Mouse (Mus musculus) ES-E14 (cell line): ENCODE results near the gene Ptprj.

Source experiments
- CHD2 ChIP-seq: IDR thresholded peaks from 2 replicates; pipeline ENCODE4 v1.6.1; 2014; ENCODE audit warnings: mild to moderate bottlenecking, low read depth, low read length, inconsistent platforms
- HCFC1 ChIP-seq: IDR thresholded peaks from 2 replicates; pipeline ENCODE4 v1.6.1; 2012; ENCODE audit warnings: low read length, inconsistent platforms, borderline replicate concordance; ENCODE audit not compliant: insufficient read depth
- MAFK ChIP-seq: IDR thresholded peaks from 2 replicates; pipeline ENCODE4 v1.6.1; 2014; ENCODE audit warnings: mild to moderate bottlenecking, low read depth, low read length, inconsistent platforms; ENCODE audit not compliant: insufficient read depth
- ZC3H11A ChIP-seq: IDR thresholded peaks from 2 replicates; pipeline ENCODE4 v1.6.1; 2012; ENCODE audit warnings: low read depth, mild to moderate bottlenecking, inconsistent platforms, low read length, borderline replicate concordance
- ZNF384 ChIP-seq: IDR thresholded peaks from 2 replicates; pipeline ENCODE4 v1.6.1; 2012; ENCODE audit warnings: low read depth, low read length, inconsistent platforms

- TF ChIP-seq ZC3H11A (no peak), ZNF384 (no peak), MAFK (no peak), CHD2 (no peak), HCFC1 (no peak)
These were observed 46.5 kb downstream of the Ptprj start for GRCm38 (mm10) chr2:90533944-90534343.
